Mouse (Mus musculus) erythroblast, embryonic 14.5 days (primary cell): ENCODE results near the gene Nr2f1.

Experiments
- GATA1 ChIP-seq: IDR thresholded peaks from 2 replicates; pipeline ENCODE4 v1.6.1; 2012; ENCODE audit warnings: low read length, inconsistent platforms, mixed read lengths
- TAL1 ChIP-seq: IDR thresholded peaks from 3 replicates; pipeline ENCODE4 v1.6.1; 2012; ENCODE audit warnings: low read length, inconsistent platforms, mixed read lengths

- TF ChIP-seq GATA1 = no peak
- no peak for TF ChIP-seq TAL1
Measured at GRCm38 (mm10) chr13:78187833-78188232, 11.7 kb downstream of the Nr2f1 start.
